Mouse (Mus musculus) thymus, adult 2 months (tissue): Measurements from ENCODE around the gene Card11. TPM values are rescaled to one million over a fixed set of nuclear protein-coding genes. Genes with fewer than 3 reads are reported as not detected.

Experiments
- DNase-seq: peaks from one replicate; pipeline ENCODE4 v3.0.0; 2021
- H3K27ac ChIP-seq: fragments of 200-500 bp; 2 replicates; pipeline ENCODE4 v1.5.1; 2012; ENCODE audit warnings: low read length, control low read depth; ENCODE audit not compliant: control insufficient read depth, insufficient read depth
- H3K27me3 ChIP-seq: fragments of 200-500 bp; 2 replicates; pipeline ENCODE4 v1.6.1; 2012; ENCODE audit warnings: mild to moderate bottlenecking, low read length, moderate library complexity, mixed read lengths; ENCODE audit not compliant: control insufficient read depth, insufficient read depth
- H3K36me3 ChIP-seq: fragments of 200-500 bp; 2 replicates; pipeline ENCODE4 v1.6.1; 2012; ENCODE audit warnings: mild to moderate bottlenecking, low read length, moderate library complexity; ENCODE audit not compliant: control insufficient read depth, insufficient read depth
- H3K4me1 ChIP-seq: fragments of 200-500 bp; replicated peaks from 2 replicates; pipeline ENCODE4 v1.6.1; 2012; ENCODE audit warnings: low read length; ENCODE audit not compliant: control insufficient read depth, insufficient read depth
- H3K4me3 ChIP-seq: fragments of 200-500 bp; 2 replicates; pipeline ENCODE4 v1.5.1; 2012; ENCODE audit warnings: mild to moderate bottlenecking, low read length, control low read depth, moderate library complexity; ENCODE audit not compliant: control insufficient read depth, insufficient read depth
- CTCF ChIP-seq: fragments of 200-500 bp; IDR thresholded peaks from 2 replicates; pipeline ENCODE4 v1.5.1; 2012; ENCODE audit warnings: mild to moderate bottlenecking, control low read depth, low read length, moderate library complexity, borderline replicate concordance; ENCODE audit not compliant: control insufficient read depth, poor library complexity, insufficient read depth; ENCODE audit errors: extremely low read depth
- POLR2A ChIP-seq: fragments of 200-500 bp; IDR thresholded peaks from 2 replicates; pipeline ENCODE4 v1.6.1; 2012; ENCODE audit warnings: mild to moderate bottlenecking, low read length, control low read depth, moderate library complexity; ENCODE audit not compliant: control insufficient read depth, poor library complexity, insufficient read depth; ENCODE audit errors: extremely low read depth
- WGBS: fragments of 180-500 bp; shearing (Covaris S2); methylation state at CpG from one replicate; pipeline ENCODE4 v1.1.7; 2018; 5-methylcytosine and 5-hydroxymethylcytosine counted together
- polyA plus RNA-seq: library from polyadenylated mRNA; depleted of rRNA; stranded (reverse); fragments of >200 nt; gene quantifications from 2 replicates; pipeline ENCODE4 v1.2.3, GENCODE M21; 2012

The Card11 gene
- polyA plus RNA-seq, 1 experiment: 51.2 TPM

DNA sequence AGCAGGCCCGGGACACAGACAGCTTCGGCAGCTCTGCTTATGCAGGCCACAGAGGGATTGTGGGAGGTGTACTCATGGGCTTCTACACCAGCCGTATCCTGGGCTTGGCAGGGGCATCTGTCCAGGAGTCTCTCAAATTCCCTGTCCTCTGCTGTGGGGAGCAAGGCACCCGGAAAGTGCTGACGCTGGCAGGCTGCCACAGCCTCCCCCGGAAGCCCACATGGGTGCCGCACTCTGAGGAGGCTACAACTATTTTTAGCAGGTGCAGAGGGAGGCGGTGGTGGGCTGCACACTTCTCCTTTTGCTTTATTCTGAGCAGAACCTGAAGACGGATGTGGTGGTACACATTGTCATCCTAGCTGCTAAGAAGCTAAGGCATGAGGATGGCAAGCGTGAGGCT lies 52.4 kb downstream of the Card11 start:
- peak; percentile 87 for DNase-seq
- Histone ChIP-seq H3K27me3 (no peaks in the 10 kb centered on the region), H3K4me3 (no peak overlapping the region), H3K27ac (peak overlapping the region; percentile 80), H3K4me1 (peaks cover 44% of the 10 kb centered on the region), H3K36me3 (no peaks in the 10 kb centered on the region)
- under 1% methylated on average over 10 of the region's 10 CpGs for WGBS
- TF ChIP-seq CTCF (no peak), POLR2A (peak; percentile 37; the same call in 1 of the 2 replicates)

DNA sequence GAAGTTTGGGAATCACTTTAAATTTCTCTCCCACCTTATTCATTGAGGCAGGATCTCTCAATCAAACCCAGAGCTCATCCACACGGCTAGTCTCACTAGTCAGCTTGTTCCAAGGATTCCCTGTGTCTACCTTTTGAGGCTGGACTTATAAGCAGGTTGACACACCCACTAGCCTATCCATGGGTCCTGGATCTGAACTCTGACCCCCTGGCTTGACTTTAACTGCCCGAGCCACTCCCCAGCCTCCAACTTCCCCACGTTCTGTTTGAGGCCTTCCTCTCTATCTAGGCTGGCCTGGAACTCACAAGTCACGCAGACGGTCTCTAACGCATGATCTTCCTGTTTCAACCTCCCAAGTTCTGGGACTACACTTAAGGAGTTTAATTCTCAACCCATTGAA lies 54.3 kb downstream of the Card11 start:
- no peak overlapping the region for H3K27ac ChIP-seq
- H3K27me3 ChIP-seq: no peaks in the 10 kb centered on the region
- no peak for DNase-seq
- peaks cover 48% of the 10 kb centered on the region for H3K4me1 ChIP-seq
- H3K36me3 ChIP-seq: no peaks in the 10 kb centered on the region
- H3K4me3 ChIP-seq: no peak overlapping the region
- 88% methylated on average over 6 of the region's 6 CpGs for WGBS
- TF ChIP-seq POLR2A: no peak
- TF ChIP-seq CTCF: no peak

DNA sequence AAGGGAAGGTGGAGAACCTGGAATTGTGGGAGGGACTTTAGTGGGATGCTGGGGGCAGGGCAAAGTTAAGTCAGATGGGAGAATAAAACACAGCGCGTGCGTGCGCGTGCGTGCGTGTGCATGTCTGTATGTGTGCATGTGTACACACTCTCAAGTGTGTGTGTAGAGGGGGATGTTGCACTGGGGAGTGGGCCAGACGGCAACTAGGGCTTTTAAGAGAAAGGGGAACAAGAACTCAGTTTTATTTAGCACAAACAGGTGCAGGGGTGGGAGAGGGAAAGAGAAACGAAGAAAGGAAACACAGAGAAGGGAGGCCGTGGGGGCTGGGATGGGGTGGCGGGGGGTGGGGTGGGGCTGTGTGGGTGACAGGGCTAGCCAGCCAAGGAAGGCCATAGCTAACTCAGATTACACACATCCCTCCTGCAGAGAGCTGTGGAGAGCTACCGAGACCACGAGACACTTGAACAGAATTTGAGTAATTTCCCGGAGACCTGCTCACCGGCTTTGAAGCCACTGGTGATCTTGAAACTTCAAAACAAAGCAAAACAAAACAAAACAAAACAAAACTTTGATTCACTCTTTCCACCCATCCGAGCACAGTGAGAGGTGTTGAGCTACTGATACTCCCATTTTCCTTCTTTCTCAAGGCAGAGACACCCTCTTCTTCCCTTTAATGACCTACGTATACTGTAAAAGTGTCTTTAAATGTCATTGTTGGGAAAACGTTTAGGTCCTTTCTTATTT lies 55.8 kb downstream of the Card11 start:
- Histone ChIP-seq H3K27me3 (no peaks in the 10 kb centered on the region), H3K27ac (peak overlapping the region; percentile 75), H3K4me1 (peaks cover 51% of the 10 kb centered on the region), H3K4me3 (peak overlapping the region; percentile 3; the same call in 1 of the 2 replicates), H3K36me3 (no peaks in the 10 kb centered on the region)
- WGBS: 16% methylated on average over 18 of the region's 18 CpGs
- peak; percentile 42 for DNase-seq
- TF ChIP-seq POLR2A (no peak), CTCF (no peak)

DNA sequence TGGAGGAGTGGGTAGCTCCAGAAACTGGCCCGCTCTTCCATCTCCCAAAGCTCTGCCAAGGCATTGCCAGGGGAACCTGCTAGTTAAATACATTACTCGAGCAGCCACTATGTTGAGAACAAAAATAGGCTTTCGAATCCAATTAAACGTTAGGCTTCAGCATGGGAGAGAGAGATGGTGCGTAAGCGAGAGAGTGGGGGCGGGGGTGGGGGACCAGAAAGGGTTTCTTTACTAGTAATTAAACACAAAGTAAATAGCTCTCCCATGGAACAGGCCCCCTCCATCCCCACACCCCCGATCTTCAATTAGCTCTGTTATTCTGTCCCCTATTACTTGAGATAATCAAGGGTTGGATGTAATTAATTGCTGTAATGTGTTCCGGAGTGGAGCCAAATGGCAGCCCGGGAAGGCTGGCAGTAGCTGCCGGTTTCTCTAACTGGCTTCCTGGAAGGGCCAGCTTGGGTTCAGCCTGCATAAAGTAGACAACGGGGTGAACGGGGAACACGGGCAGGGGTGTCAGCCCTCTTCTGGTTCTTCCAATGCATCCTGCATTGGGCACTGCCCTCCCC lies 59.4 kb downstream of the Card11 start:
- H3K4me3 ChIP-seq: no peak overlapping the region
- no peaks in the 10 kb centered on the region for H3K27me3 ChIP-seq
- no peaks in the 10 kb centered on the region for H3K36me3 ChIP-seq
- DNase-seq: no peak
- no peak; the same call in 1 of the 2 replicates for TF ChIP-seq POLR2A
- no peak for TF ChIP-seq CTCF
- H3K27ac ChIP-seq: no peak overlapping the region
- WGBS: 96% methylated on average over 14 of the region's 14 CpGs
- H3K4me1 ChIP-seq: peaks cover 27% of the 10 kb centered on the region

DNA sequence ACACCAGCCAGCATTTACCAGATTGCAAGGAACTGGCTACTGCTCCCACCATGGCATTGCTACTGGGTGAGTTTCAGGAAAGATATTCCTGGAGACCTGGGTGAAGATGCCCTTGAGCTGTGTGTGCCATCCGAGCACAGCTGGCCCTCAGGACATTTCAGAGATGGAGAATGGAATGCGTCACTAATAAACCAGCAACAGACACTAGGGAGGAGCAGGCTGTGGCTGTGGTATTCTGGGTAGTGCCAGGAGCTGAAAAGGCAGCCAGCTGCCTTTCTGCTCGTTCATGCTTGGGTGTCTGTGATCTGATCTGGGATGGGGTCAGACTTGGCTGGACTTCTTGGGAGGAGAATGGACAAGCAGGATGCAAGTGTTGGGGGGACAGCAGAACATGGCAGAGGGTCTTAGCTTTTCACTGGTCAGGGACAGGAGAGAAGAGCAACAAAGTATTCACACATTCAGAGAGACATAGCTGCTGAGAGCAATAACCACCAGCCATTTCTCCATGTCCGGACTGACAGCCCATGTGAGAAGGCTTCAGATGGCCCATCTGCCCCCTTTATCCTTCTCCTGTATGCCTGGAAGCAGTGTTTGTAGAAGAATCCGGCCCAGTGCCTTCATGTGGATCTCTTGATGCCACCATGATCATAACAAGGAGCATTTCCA lies 60.0 kb downstream of the Card11 start:
- TF ChIP-seq CTCF: no peak
- H3K4me1 ChIP-seq: peaks cover 24% of the 10 kb centered on the region
- WGBS: 93% methylated on average over 5 of the region's 5 CpGs
- no peak overlapping the region for H3K4me3 ChIP-seq
- no peaks in the 10 kb centered on the region for H3K36me3 ChIP-seq
- H3K27ac ChIP-seq: no peak overlapping the region
- DNase-seq: no peak
- no peaks in the 10 kb centered on the region for H3K27me3 ChIP-seq

DNA sequence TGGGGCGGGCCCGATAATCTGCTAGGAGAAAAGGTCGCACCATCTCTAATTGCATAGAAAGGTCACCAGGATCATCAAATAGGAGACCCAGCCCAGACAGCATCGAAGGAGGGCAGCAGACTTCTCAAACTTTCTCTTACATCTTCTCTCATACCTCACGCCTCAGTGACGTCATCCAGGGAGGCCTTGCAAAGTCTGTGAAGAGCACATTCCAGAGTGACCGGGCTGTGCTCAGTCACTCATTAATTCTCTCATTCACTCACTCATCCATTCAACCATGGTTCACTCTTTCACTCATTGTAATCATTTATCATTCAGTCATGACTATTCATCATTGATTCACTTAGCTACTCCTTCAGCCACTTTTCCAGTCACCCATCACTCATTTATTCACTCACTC lies 63.6 kb downstream of the Card11 start:
- H3K4me1 ChIP-seq: peaks cover 7% of the 10 kb centered on the region
- no peak overlapping the region for H3K4me3 ChIP-seq
- WGBS: 96% methylated on average over 7 of the region's 7 CpGs
- H3K27ac ChIP-seq: no peak overlapping the region
- no peak for DNase-seq
- no peaks in the 10 kb centered on the region for H3K36me3 ChIP-seq
- H3K27me3 ChIP-seq: no peaks in the 10 kb centered on the region
- no peak for TF ChIP-seq POLR2A
- no peak for TF ChIP-seq CTCF

DNA sequence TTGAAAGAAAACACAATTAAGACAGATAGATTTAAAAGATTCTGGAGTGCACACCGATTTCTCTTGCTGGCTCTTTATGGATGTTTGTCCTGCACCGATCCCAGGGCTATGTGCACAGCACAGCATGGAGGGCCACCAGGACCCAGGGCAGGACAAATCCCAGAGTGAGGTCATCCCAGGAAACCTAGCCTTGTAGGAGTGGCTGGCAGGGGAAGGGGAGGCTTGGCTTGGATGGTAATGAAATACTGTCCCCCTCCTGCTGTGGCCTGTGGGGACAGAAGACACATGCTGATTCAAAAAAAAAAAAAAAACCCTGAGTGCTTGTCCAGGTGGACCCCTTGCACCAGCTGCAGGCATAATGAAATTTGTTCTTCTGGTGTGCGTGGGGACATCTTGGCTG lies 64.5 kb downstream of the Card11 start:
- H3K4me1 ChIP-seq: peaks cover 6% of the 10 kb centered on the region; the same call in 1 of the 2 replicates
- TF ChIP-seq CTCF (no peak), POLR2A (no peak)
- no peak for DNase-seq
- no peak overlapping the region for H3K4me3 ChIP-seq
- WGBS: 70% methylated on average over 3 of the region's 3 CpGs
- no peaks in the 10 kb centered on the region for H3K36me3 ChIP-seq
- H3K27ac ChIP-seq: no peak overlapping the region
- no peaks in the 10 kb centered on the region for H3K27me3 ChIP-seq
